Mouse (Mus musculus) stomach, embryonic 16.5 days (tissue): ENCODE measurements at regions not wholly inside any gene's neighbourhood (a gene's known extent, or its start where the extent isn't known, plus 50 kb on each side); places are given as distances from the start of the nearest gene placed in this dataset.
A peak's percentile ranks its signal among the peaks of the same experiment; 100 is the strongest.
"Not testable (repeated sequence)": the region's sequence is repeated elsewhere in the genome, so short reads cannot be mapped to it uniquely, and the experiment has no call there.

Experiments
- ATAC-seq: fragments of 200-750 bp; cut with Nextera tagmentation; 2 replicates; pipeline ENCODE4 v1.8.0; 2017; ENCODE audit warnings: moderate number of reproducible peaks, moderate TSS enrichment; ENCODE audit not compliant: insufficient read depth, low FRiP score
- H3K27ac ChIP-seq: fragments of 300-500 bp; sonication (generic); 2 replicates; pipeline ENCODE4 v1.5.1; 2014; ENCODE audit warnings: low read length
- H3K27me3 ChIP-seq: fragments of 300-500 bp; sonication (generic); 2 replicates; pipeline ENCODE4 v1.6.1; 2014; ENCODE audit warnings: low read length, control low read depth, mixed read lengths; ENCODE audit not compliant: control insufficient read depth, insufficient read depth
- H3K36me3 ChIP-seq: fragments of 300-500 bp; sonication (generic); 2 replicates; pipeline ENCODE4 v1.6.1; 2014; ENCODE audit warnings: low read length; ENCODE audit not compliant: control insufficient read depth, insufficient read depth
- H3K4me1 ChIP-seq: fragments of 300-500 bp; sonication (generic); 2 replicates; pipeline ENCODE4 v1.6.1; 2014; ENCODE audit warnings: low read length, control low read depth, mixed read lengths; ENCODE audit not compliant: control insufficient read depth, insufficient read depth
- H3K4me2 ChIP-seq: fragments of 300-500 bp; sonication (generic); 2 replicates; pipeline ENCODE4 v1.6.1; 2014; ENCODE audit warnings: low read depth, low read length, mixed read lengths
- H3K4me3 ChIP-seq: fragments of 300-500 bp; sonication (generic); replicated peaks from 2 replicates; pipeline ENCODE4 v1.5.1; 2014; ENCODE audit warnings: mild to moderate bottlenecking, low read length
- H3K9ac ChIP-seq: fragments of 300-500 bp; sonication (generic); 2 replicates; pipeline ENCODE4 v1.6.1; 2014; ENCODE audit warnings: low read length
- H3K9me3 ChIP-seq: fragments of 300-500 bp; sonication (generic); replicated peaks from 2 replicates; pipeline ENCODE4 v1.6.1; 2016; ENCODE audit warnings: low read length, control low read depth; ENCODE audit not compliant: control insufficient read depth
- WGBS: fragments of 180-500 bp; shearing (Covaris S2); extraction: QIAGEN DNeasy Blood & Tissue Kit; methylation state at CpG from one replicate; pipeline ENCODE4 v1.1.7; 2014; 5-methylcytosine and 5-hydroxymethylcytosine counted together

- H3K4me2 ChIP-seq, result no peak overlapping the region
- H3K27me3 ChIP-seq, result no peaks in the 10 kb centered on the region
- H3K36me3 ChIP-seq, result no peaks in the 10 kb centered on the region
- WGBS, result 82% methylated on average over 4 of the region's 4 CpGs
- ATAC-seq, result no peak
- H3K27ac ChIP-seq, result no peak overlapping the region
- no peaks in the 10 kb centered on the region for H3K4me1 ChIP-seq
- no peaks in the 10 kb centered on the region for H3K9me3 ChIP-seq
- no peak overlapping the region for H3K9ac ChIP-seq
- no peak overlapping the region for H3K4me3 ChIP-seq
Observed at GRCm38 (mm10) chr7:96033636-96034035, 137.4 kb upstream of the Tenm4 start.

- H3K27me3 ChIP-seq, result no peaks in the 10 kb centered on the region
- no peak overlapping the region for H3K9ac ChIP-seq
- H3K4me2 ChIP-seq, result no peak overlapping the region
- no peaks in the 10 kb centered on the region for H3K36me3 ChIP-seq
- H3K4me1 ChIP-seq, result no peaks in the 10 kb centered on the region
- WGBS, result 46% methylated on average over 2 of the region's 2 CpGs
- no peak overlapping the region for H3K27ac ChIP-seq
- no peak for ATAC-seq
- no peak overlapping the region for H3K4me3 ChIP-seq
- no peaks in the 10 kb centered on the region for H3K9me3 ChIP-seq
Observed at GRCm38 (mm10) chr7:96035456-96035855, 135.6 kb upstream of the Tenm4 start.

DNA sequence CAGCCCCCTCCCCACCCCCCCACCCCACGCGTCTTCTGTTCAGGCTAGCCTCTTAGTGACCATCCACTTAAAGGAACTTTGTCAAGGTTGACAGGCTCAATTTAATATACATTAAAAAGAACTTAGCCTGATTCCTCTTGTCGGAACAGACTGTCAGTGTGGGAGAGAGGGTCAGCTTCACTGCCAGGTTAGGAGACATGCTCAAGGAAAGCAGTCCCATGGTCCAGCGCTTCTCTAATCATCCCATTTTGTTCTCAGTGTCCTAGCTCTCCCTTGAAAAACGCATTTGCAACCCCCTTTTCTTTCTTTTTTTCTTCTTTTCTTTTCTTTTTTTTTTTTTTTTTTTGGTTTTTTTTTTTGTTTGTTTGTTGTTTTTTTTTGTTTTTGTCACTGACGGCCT is 131.4 kb upstream of the Tenm4 start:
- Histone ChIP-seq H3K4me3 (no peak overlapping the region), H3K36me3 (no peaks in the 10 kb centered on the region), H3K27me3 (no peaks in the 10 kb centered on the region), H3K4me1 (no peaks in the 10 kb centered on the region), H3K27ac (no peak overlapping the region), H3K9me3 (no peaks in the 10 kb centered on the region), H3K4me2 (no peak overlapping the region), H3K9ac (no peak overlapping the region)
- no peak for ATAC-seq
- WGBS, result 66% methylated on average over 6 of the region's 6 CpGs

GRCm38 (mm10) chr7:96041806-96042205 is 129.2 kb upstream of the Tenm4 start:
- no peak overlapping the region for H3K4me2 ChIP-seq
- ATAC-seq, result no peak
- no peak overlapping the region for H3K9ac ChIP-seq
- WGBS, result 73% methylated on average over 4 of the region's 4 CpGs
- H3K9me3 ChIP-seq, result no peaks in the 10 kb centered on the region
- H3K4me3 ChIP-seq, result no peak overlapping the region
- no peaks in the 10 kb centered on the region for H3K36me3 ChIP-seq
- H3K27me3 ChIP-seq, result no peaks in the 10 kb centered on the region
- H3K27ac ChIP-seq, result no peak overlapping the region
- no peaks in the 10 kb centered on the region for H3K4me1 ChIP-seq

DNA sequence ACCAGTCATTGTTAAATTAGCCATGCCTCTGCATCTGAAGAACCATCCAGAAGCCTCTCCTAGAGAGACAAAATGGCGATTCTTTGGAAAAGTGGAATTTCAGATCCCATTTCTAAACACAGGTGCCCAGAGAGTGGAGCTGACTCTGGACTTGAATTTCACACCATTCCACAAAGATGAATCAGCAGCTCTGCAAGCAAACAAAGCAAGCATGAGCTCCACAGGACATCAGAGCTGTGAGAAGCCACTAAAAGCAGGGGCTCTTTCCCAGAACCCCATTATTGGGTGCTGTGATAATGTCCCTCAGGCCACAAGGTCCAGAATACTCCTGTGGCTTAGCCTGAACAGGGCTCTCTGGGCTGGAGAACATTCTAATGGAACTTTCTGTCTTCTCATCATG is 119.4 kb upstream of the Tenm4 start:
- ATAC-seq, result no peak
- Histone ChIP-seq H3K9ac (no peak overlapping the region), H3K27ac (no peak overlapping the region), H3K36me3 (no peaks in the 10 kb centered on the region), H3K27me3 (no peaks in the 10 kb centered on the region), H3K4me2 (no peak overlapping the region), H3K4me3 (no peak overlapping the region), H3K9me3 (peaks cover 3% of the 10 kb centered on the region; the same call in 1 of the 2 replicates), H3K4me1 (no peaks in the 10 kb centered on the region)
- 80% methylated on average over 1 of the region's 1 CpGs for WGBS

DNA sequence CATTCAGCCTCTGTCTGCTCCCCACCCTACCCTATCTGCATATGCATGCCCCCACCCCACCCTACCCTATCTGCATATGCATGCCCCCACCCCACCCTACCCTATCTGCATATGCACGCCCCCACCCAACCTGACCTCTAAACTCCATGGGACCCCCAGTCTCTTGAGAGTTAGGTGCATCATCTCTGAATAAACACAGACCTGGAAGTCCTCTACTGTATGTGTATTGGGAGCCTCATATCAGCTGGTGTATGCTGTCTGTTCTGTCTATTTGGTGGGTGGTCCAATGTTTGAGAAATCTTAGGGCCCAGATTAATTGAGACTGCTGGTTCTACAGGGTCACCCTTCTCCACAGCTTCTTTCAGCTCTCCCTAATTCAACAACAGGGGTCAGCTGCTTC is 109.4 kb upstream of the Tenm4 start:
- H3K4me3 ChIP-seq, H3K27me3 ChIP-seq, H3K4me2 ChIP-seq, H3K36me3 ChIP-seq, H3K27ac ChIP-seq, ATAC-seq, H3K4me1 ChIP-seq, H3K9ac ChIP-seq, H3K9me3 ChIP-seq: not testable (repeated sequence)
- WGBS, result 50% methylated on average over 1 of the region's 1 CpGs

DNA sequence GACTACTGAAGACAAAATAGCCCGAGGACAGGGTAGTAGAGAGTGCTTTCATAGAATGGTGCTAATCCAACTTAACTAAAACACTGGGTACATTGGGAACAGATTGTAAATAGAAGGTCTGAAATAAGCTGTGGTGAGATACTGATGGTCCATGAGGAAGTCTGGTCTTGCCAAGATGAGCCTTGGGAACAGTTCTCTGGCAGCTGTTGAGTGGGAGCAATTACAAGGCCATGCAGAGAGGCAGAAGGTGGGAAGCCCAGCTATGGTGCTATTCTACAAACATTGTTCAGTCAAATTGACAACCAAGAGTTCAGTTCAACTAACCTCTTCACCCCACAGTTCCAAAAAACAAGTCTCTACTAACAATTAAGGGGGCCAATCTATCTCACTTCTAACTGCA is 92.5 kb upstream of the Tenm4 start:
- 0 out of 2 replicates have a peak, but pooled peaks cover 6% of the 10 kb centered on the region for H3K4me1 ChIP-seq
- no peak overlapping the region for H3K4me3 ChIP-seq
- WGBS, result 79% methylated on average over 1 of the region's 1 CpGs
- H3K36me3 ChIP-seq, result no peaks in the 10 kb centered on the region
- no peaks in the 10 kb centered on the region for H3K9me3 ChIP-seq
- H3K9ac ChIP-seq, result no peak overlapping the region
- no peak overlapping the region for H3K4me2 ChIP-seq
- H3K27me3 ChIP-seq, result no peaks in the 10 kb centered on the region
- ATAC-seq, result no peak
- no peak overlapping the region for H3K27ac ChIP-seq

DNA sequence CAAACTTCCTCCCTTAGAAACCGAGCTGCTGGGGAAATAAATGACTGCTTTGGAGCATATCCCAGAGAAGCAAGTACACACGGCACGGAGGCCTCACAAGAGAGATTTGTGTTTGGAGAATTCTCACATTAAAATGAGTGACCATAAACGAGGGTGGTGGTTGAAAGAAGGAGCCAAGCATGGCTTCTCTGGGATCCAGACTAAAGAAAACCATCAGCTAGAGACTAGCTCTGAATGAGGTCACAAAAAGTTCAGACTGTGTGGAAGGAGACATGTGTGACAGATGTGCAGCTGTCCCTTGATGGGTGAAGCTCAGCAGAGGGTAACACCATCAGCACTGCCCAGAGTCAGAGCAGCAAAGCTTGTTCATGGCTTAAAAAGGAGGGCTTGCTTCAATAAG is 89.4 kb upstream of the Tenm4 start:
- peak; percentile 29; the same call in 1 of the 2 replicates for ATAC-seq
- 23% methylated on average over 4 of the region's 4 CpGs for WGBS
- H3K27me3 ChIP-seq, result no peaks in the 10 kb centered on the region
- H3K9ac ChIP-seq, result no peak overlapping the region
- no peaks in the 10 kb centered on the region for H3K36me3 ChIP-seq
- H3K4me3 ChIP-seq, result no peak overlapping the region
- 0 out of 2 replicates have a peak, but pooled peaks cover 6% of the 10 kb centered on the region for H3K4me1 ChIP-seq
- no peak overlapping the region for H3K4me2 ChIP-seq
- peak overlapping the region; percentile 57 for H3K27ac ChIP-seq
- no peaks in the 10 kb centered on the region for H3K9me3 ChIP-seq

DNA sequence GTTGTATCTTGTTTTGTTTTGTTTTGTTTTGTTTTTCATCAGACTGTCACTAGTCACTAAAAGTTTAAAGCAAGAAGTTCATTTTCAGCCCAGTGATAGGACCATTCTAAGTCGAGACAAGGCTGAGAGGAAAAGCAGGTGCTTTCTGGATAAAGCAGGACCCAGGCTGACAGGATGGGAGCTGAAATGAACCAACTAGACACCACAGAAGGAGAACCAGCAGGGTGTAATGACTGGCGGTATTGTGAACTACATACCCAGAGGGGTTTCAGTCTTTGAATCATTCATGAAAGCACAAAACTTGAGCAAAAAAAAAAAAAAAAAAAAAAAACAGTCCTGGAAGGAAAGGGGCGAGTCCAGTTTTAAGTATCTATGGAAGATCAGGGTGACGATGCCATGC is 75.9 kb upstream of the Tenm4 start:
- no peaks in the 10 kb centered on the region for H3K9me3 ChIP-seq
- H3K4me1 ChIP-seq, result no peaks in the 10 kb centered on the region
- no peak overlapping the region for H3K9ac ChIP-seq
- no peaks in the 10 kb centered on the region for H3K27me3 ChIP-seq
- H3K4me2 ChIP-seq, result no peak overlapping the region
- no peak overlapping the region for H3K27ac ChIP-seq
- no peak for ATAC-seq
- no peak overlapping the region for H3K4me3 ChIP-seq
- H3K36me3 ChIP-seq, result no peaks in the 10 kb centered on the region
- WGBS, result 74% methylated on average over 4 of the region's 4 CpGs

GRCm38 (mm10) chr7:96095752-96096151 is 75.3 kb upstream of the Tenm4 start:
- Histone ChIP-seq H3K27ac (no peak overlapping the region), H3K9ac (no peak overlapping the region), H3K9me3 (no peaks in the 10 kb centered on the region), H3K4me2 (no peak overlapping the region), H3K27me3 (no peaks in the 10 kb centered on the region), H3K4me1 (no peaks in the 10 kb centered on the region), H3K36me3 (no peaks in the 10 kb centered on the region), H3K4me3 (no peak overlapping the region)
- no peak; the same call in 1 of the 2 replicates for ATAC-seq
- WGBS, result 81% methylated on average over 3 of the region's 3 CpGs
